In genomic region chr13:24517757-24518156, GRCm38 (mm10) we compare ENCODE assay signal across 25 mouse cellular contexts.
DNase-seq lines count a peak whose midpoint lies in the region; ATAC-seq and TF ChIP-seq lines count a peak whose summit lies in the region.
"Had no signal": no experiment of that assay in that cellular context is flagged by ENCODE, and none has a peak within 500 bp of the region (broad histone marks: within the 10 kb centered on the region; RNA-seq: fewer than 3 reads in every experiment).

No protein-coding gene starts in this region.

- no peak overlapping the region for H3K4me2 ChIP-seq in liver, embryonic 12.5 days
- no peak overlapping the region for H3K4me2 ChIP-seq in liver, postnatal 0 days (ENCODE audit: low read depth, low read length)
- H3K4me2 ChIP-seq: embryonic facial prominence, embryonic 13.5 days; embryonic facial prominence, embryonic 15.5 days; forebrain, embryonic 12.5 days had no signal

- no peak overlapping the region for H3K9ac ChIP-seq in liver, embryonic 12.5 days
- H3K9ac ChIP-seq in liver, postnatal 0 days (replicated peaks) = no peak overlapping the region
- H3K9ac ChIP-seq: embryonic facial prominence, embryonic 13.5 days; embryonic facial prominence, embryonic 15.5 days; forebrain, embryonic 12.5 days had no signal

- peaks cover 20% of the 10 kb centered on the region for H3K4me1 ChIP-seq in liver, embryonic 12.5 days
- H3K4me1 ChIP-seq in liver, postnatal 0 days (ENCODE audit: insufficient read depth) = 0 out of 2 replicates have a peak, but pooled peaks cover 2% of the 10 kb centered on the region
- H3K4me1 ChIP-seq in spleen, adult 2 months (ENCODE audit: control insufficient read depth, insufficient read depth, insufficient read length) = peaks cover 21% of the 10 kb centered on the region; the same call in 1 of the 2 replicates

- TF ChIP-seq POLR2A in spleen, adult 2 months (IDR thresholded peaks at IDR 0.05; ENCODE audit: low read depth, low read length) = no peak

- ATAC-seq in liver, embryonic 12.5 days = no peak
- no peak for ATAC-seq in liver, postnatal 0 days
- ATAC-seq: activated CD4-positive, CD25-positive, alpha-beta regulatory T cell, adult 4 months; forebrain, embryonic 14.5 days; forebrain, embryonic 16.5 days; Patski had no signal

- H3K27ac ChIP-seq in liver, embryonic 12.5 days = 0 out of 2 replicates have a peak overlapping the region, but pooled peaks have one; percentile 6
- no peak overlapping the region for H3K27ac ChIP-seq in liver, postnatal 0 days (ENCODE audit: low read depth)
- H3K27ac ChIP-seq in spleen, adult 2 months (ENCODE audit: insufficient read depth, low read length) = peak overlapping the region; percentile 33; the same call in 1 of the 2 replicates
- H3K27ac ChIP-seq: embryonic facial prominence, embryonic 13.5 days; embryonic facial prominence, embryonic 15.5 days; forebrain, embryonic 10.5 days; forebrain, embryonic 12.5 days had no signal

- no peak for DNase-seq in liver, postnatal 0 days
- no peak for DNase-seq in spleen, adult 2 months (ENCODE audit: low read depth in 1 of 2, low spot score in 2 of 2)
- no peak for DNase-seq in spleen, adult 12 weeks (ENCODE audit: low spot score)
- DNase-seq in R1 (ENCODE audit: low read depth, low spot score) = peak; percentile 40
- no peak for DNase-seq in c-Kit-positive CD71-positive TER-119-positive erythroid progenitor cells, embryonic 14.5 days (ENCODE audit: low spot score)
- DNase-seq in cerebellum, postnatal 25 days = no peak
- DNase-seq: adrenal gland, adult 8-10 months; adrenal gland, postnatal 14 days; cerebellum, adult 11-12 months; cerebellum, adult 2 months; cerebellum, adult 9-10 months; cerebellum, postnatal 10 days; cerebellum, postnatal 36 days; embryo, embryonic 11 days had no signal

- no peaks in the 10 kb centered on the region for H3K36me3 ChIP-seq in liver, embryonic 12.5 days
- H3K36me3 ChIP-seq in liver, postnatal 0 days (replicated peaks; ENCODE audit: insufficient read depth, low read length) = no peaks in the 10 kb centered on the region
- peaks cover 3% of the 10 kb centered on the region; the same call in 1 of the 2 replicates for H3K36me3 ChIP-seq in spleen, adult 2 months (ENCODE audit: control insufficient read depth, insufficient read depth, low read length)
- H3K36me3 ChIP-seq: embryonic facial prominence, embryonic 13.5 days; embryonic facial prominence, embryonic 15.5 days; forebrain, embryonic 10.5 days; forebrain, embryonic 12.5 days; G1E had no signal

- H3K9me3 ChIP-seq in liver, embryonic 12.5 days (replicated peaks) = no peaks in the 10 kb centered on the region
- H3K9me3 ChIP-seq in liver, postnatal 0 days (ENCODE audit: low read length) = no peaks in the 10 kb centered on the region
- H3K9me3 ChIP-seq: embryonic facial prominence, embryonic 13.5 days; embryonic facial prominence, embryonic 15.5 days; forebrain, embryonic 10.5 days; forebrain, embryonic 12.5 days; G1E had no signal

- 65% methylated on average over 2 of the region's 2 CpGs for WGBS in liver, embryonic 12.5 days (ENCODE audit: insufficient replicate concordance)
- 64% methylated on average over 2 of the region's 2 CpGs for WGBS in liver, postnatal 0 days (ENCODE audit: insufficient replicate concordance)
- WGBS in spleen, adult 2 months = 82% methylated on average over 2 of the region's 2 CpGs

- no peaks in the 10 kb centered on the region for H3K27me3 ChIP-seq in liver, embryonic 12.5 days (replicated peaks)
- H3K27me3 ChIP-seq in liver, postnatal 0 days (ENCODE audit: insufficient read depth, low read length) = no peaks in the 10 kb centered on the region
- no peaks in the 10 kb centered on the region for H3K27me3 ChIP-seq in spleen, adult 2 months (ENCODE audit: control insufficient read depth, insufficient read depth, low read length)
- H3K27me3 ChIP-seq: embryonic facial prominence, embryonic 13.5 days; embryonic facial prominence, embryonic 15.5 days; forebrain, embryonic 12.5 days; Patski had no signal

- TF ChIP-seq CTCF in liver, postnatal 0 days (IDR thresholded peaks at IDR 0.05; ENCODE audit: low read depth) = no peak
- no peak for TF ChIP-seq CTCF in spleen, adult 2 months (IDR thresholded peaks at IDR 0.05; ENCODE audit: extremely low read depth, insufficient read depth, insufficient read length, insufficient replicate concordance)

- H3K4me3 ChIP-seq in liver, embryonic 12.5 days = no peak overlapping the region
- H3K4me3 ChIP-seq in liver, postnatal 0 days (ENCODE audit: low read depth, low read length) = no peak overlapping the region
- no peak overlapping the region for H3K4me3 ChIP-seq in spleen, adult 2 months (ENCODE audit: extremely low read depth, insufficient read depth, insufficient read length)
- H3K4me3 ChIP-seq: embryonic facial prominence, embryonic 13.5 days; embryonic facial prominence, embryonic 15.5 days; erythroblast, embryonic 14.5 days; forebrain, embryonic 10.5 days; forebrain, embryonic 12.5 days had no signal

- TF ChIP-seq EP300 in liver, postnatal 0 days (IDR thresholded peaks at IDR 0.05; ENCODE audit: low read depth) = no peak
